Mouse (Mus musculus): Measurements from ENCODE around the gene Vmn1r235. TPM values are rescaled to one million over a fixed set of nuclear protein-coding genes. Genes with fewer than 3 reads are reported as not detected.
"Not testable (repeated sequence)": the region's sequence is repeated elsewhere in the genome, so short reads cannot be mapped to it uniquely, and the experiment has no call there.

Gene Vmn1r235
- polyA plus RNA-seq (2015; fragmentation: Nextera tagmentation; extraction: Ambion mirVana) = not detected in 2 replicates

GRCm38 (mm10) chr17:21256111-21256510 lies at the start of gene Vmn1r235:
Gene Vmn1r235 (plus strand): TSS chr17:21256411.
- Histone ChIP-seq H3K27ac (no peak within 1 kb of the TSS), H3K4me1 (no peaks in the 10 kb centered on the region), H3K36me3 (no peaks in the 10 kb centered on the region), H3K9me3 (no peaks in the 10 kb centered on the region; the same call in none of the 2 replicates), H3K27me3 (no peaks in the 10 kb centered on the region), H3K4me3 (no peak within 1 kb of the TSS), H3K9ac (no peak within 1 kb of the TSS), H3K4me2 (no peak within 1 kb of the TSS)
- ATAC-seq (ENCODE audit: insufficient number of reproducible peaks, insufficient read depth, low FRiP score, low TSS enrichment, low read depth) = no peak

- not testable (repeated sequence) for H3K9ac ChIP-seq; ATAC-seq (ENCODE audit: insufficient number of reproducible peaks, insufficient read depth, low FRiP score, low TSS enrichment, low read depth); H3K36me3 ChIP-seq; H3K27me3 ChIP-seq; H3K4me2 ChIP-seq; H3K9me3 ChIP-seq; H3K4me3 ChIP-seq; H3K27ac ChIP-seq; H3K4me1 ChIP-seq
- whole genome bisulfite sequencing = 96% methylated on average over 1 of the region's 1 CpGs
Observed at GRCm38 (mm10) chr17:21211081-21211480, 45.1 kb upstream of the Vmn1r235 start.

- Histone ChIP-seq H3K9me3 (no peaks in the 10 kb centered on the region), H3K36me3 (no peaks in the 10 kb centered on the region), H3K4me1 (no peaks in the 10 kb centered on the region), H3K4me2 (no peak within 1 kb of the TSS), H3K9ac (no peak within 1 kb of the TSS), H3K27ac (no peak within 1 kb of the TSS), H3K4me3 (no peak within 1 kb of the TSS), H3K27me3 (no peaks in the 10 kb centered on the region)
- WGBS = 71% methylated on average over 1 of the region's 1 CpGs
- ATAC-seq (ENCODE audit: insufficient number of reproducible peaks, insufficient read depth, low FRiP score, low TSS enrichment, low read depth) = no peak
Observed at GRCm38 (mm10) chr17:21225787-21226186, 30.4 kb upstream of the Vmn1r235 start, which contains the start of gene Vmn1r234. Gene Vmn1r234 (plus strand): TSS chr17:21226087.

DNA sequence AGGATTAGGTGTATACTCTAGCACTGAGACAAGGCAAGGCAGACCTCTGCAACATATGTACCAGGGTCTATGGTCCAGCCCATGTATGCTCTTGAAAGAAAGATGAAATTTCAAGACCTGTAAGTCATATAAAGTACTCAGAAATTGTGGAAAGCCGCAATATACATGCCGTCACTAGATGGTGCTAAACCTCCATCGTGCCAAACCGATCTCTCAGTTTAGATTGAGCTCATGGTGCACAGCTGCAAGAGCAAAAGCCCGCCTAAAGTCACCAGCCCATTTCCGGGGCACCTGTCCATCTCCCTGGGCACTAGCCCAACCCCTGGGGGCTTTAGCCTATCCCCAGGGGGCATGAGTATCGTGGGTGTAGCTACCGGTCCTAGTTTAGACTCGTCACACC lies 24.6 kb upstream of the Vmn1r235 start:
- no peaks in the 10 kb centered on the region for H3K27me3 ChIP-seq
- H3K36me3 ChIP-seq = no peaks in the 10 kb centered on the region
- ATAC-seq (ENCODE audit: insufficient number of reproducible peaks, insufficient read depth, low FRiP score, low TSS enrichment, low read depth) = no peak
- no peak overlapping the region for H3K27ac ChIP-seq
- no peak overlapping the region for H3K4me2 ChIP-seq
- H3K4me1 ChIP-seq = no peaks in the 10 kb centered on the region
- WGBS = 26% methylated on average over 9 of the region's 9 CpGs
- H3K9ac ChIP-seq = no peak overlapping the region
- no peak overlapping the region for H3K4me3 ChIP-seq
- H3K9me3 ChIP-seq = 0 out of 2 replicates have a peak, but pooled peaks cover 3% of the 10 kb centered on the region

- Histone ChIP-seq H3K27ac (no peak overlapping the region), H3K36me3 (no peaks in the 10 kb centered on the region), H3K9ac (no peak overlapping the region), H3K4me2 (no peak overlapping the region), H3K4me3 (no peak overlapping the region), H3K27me3 (no peaks in the 10 kb centered on the region), H3K4me1 (no peaks in the 10 kb centered on the region), H3K9me3 (no peaks in the 10 kb centered on the region)
- WGBS = 11% methylated on average over 4 of the region's 4 CpGs
- ATAC-seq (ENCODE audit: insufficient number of reproducible peaks, insufficient read depth, low FRiP score, low TSS enrichment, low read depth) = no peak
Observed at GRCm38 (mm10) chr17:21272103-21272502, 15.9 kb downstream of the Vmn1r235 start.

DNA sequence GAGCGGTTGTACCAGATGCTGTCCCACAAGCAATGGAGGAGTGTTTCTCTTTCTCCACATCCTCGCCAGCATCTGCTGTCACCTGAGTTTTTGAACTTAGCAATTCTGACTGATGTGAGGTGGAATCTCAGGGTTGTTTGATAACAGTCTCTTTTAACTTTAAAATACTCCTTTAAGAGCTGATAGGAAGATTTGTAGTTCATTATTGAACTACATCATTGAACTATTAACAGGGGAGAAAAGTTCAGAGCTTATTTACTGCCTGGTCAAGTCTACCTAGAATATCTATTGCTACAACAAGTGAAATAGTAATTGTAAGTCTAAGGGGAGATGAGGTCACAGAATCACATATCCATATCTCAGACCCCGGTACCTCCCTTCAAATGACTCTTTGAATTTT lies 26.4 kb downstream of the Vmn1r235 start, which contains the start of gene Vmn1r236:
TSS of gene Vmn1r236 (plus strand) at position 301 of the 400 bp plus-strand sequence.
- H3K4me1 ChIP-seq = no peaks in the 10 kb centered on the region
- H3K36me3 ChIP-seq = no peaks in the 10 kb centered on the region
- no peak within 1 kb of the TSS for H3K9ac ChIP-seq
- 78% methylated on average over 3 of the region's 3 CpGs for WGBS
- H3K9me3 ChIP-seq = no peaks in the 10 kb centered on the region
- ATAC-seq (ENCODE audit: insufficient number of reproducible peaks, insufficient read depth, low FRiP score, low TSS enrichment, low read depth) = no peak
- no peak within 1 kb of the TSS for H3K4me2 ChIP-seq
- no peak within 1 kb of the TSS for H3K27ac ChIP-seq
- H3K27me3 ChIP-seq = no peaks in the 10 kb centered on the region
- no peak within 1 kb of the TSS for H3K4me3 ChIP-seq

- H3K4me2 ChIP-seq = no peak overlapping the region
- no peak overlapping the region for H3K27ac ChIP-seq
- H3K9me3 ChIP-seq = no peaks in the 10 kb centered on the region
- H3K36me3 ChIP-seq = no peaks in the 10 kb centered on the region
- H3K4me3 ChIP-seq = no peak overlapping the region
- H3K9ac ChIP-seq = no peak overlapping the region
- no peak for ATAC-seq (ENCODE audit: insufficient number of reproducible peaks, insufficient read depth, low FRiP score, low TSS enrichment, low read depth)
- no peaks in the 10 kb centered on the region for H3K27me3 ChIP-seq
- H3K4me1 ChIP-seq = no peaks in the 10 kb centered on the region
Observed at GRCm38 (mm10) chr17:21284395-21284794, 28.2 kb downstream of the Vmn1r235 start.

- Histone ChIP-seq H3K9me3 (no peaks in the 10 kb centered on the region), H3K4me2 (no peak overlapping the region), H3K27ac (no peak overlapping the region), H3K4me3 (no peak overlapping the region), H3K9ac (no peak overlapping the region), H3K4me1 (no peaks in the 10 kb centered on the region), H3K27me3 (no peaks in the 10 kb centered on the region), H3K36me3 (no peaks in the 10 kb centered on the region)
- ATAC-seq (ENCODE audit: insufficient number of reproducible peaks, insufficient read depth, low FRiP score, low TSS enrichment, low read depth) = no peak
Observed at GRCm38 (mm10) chr17:21289695-21290094, 33.5 kb downstream of the Vmn1r235 start.

DNA sequence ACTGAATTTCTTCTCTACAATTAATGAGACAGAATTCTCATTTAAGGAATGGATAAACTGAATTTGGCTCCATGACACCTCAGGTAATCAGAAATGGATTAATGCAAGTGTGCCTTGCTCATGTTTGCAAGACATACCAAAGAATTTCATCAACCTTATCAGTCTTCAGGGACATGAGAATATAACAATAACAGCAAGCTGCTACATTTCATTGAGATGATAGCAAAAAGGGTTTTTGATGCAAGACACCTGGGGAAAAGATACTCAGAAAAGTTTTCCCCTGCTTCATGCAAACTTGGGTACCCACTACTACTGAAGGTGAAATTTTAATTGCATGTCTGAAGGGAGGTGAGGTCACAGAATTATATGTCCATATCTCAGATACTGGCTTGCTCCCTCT lies 55.4 kb downstream of the Vmn1r235 start, which contains the start of gene Vmn1r237:
TSS of gene Vmn1r237 (plus strand) at position 301 of the 400 bp plus-strand sequence.
- no peak for ATAC-seq (ENCODE audit: insufficient number of reproducible peaks, insufficient read depth, low FRiP score, low TSS enrichment, low read depth)
- H3K9ac ChIP-seq = no peak within 1 kb of the TSS

More for the DNA sequence above, 55.4 kb downstream of the Vmn1r235 start, which contains the start of gene Vmn1r237:
- no peaks in the 10 kb centered on the region for H3K9me3 ChIP-seq
- no peak within 1 kb of the TSS for H3K4me2 ChIP-seq
- H3K27ac ChIP-seq = no peak within 1 kb of the TSS
- H3K4me3 ChIP-seq = no peak within 1 kb of the TSS
- no peaks in the 10 kb centered on the region for H3K27me3 ChIP-seq
- no peaks in the 10 kb centered on the region for H3K4me1 ChIP-seq
- H3K36me3 ChIP-seq = no peaks in the 10 kb centered on the region

Small RNA genes lying within 50 kb of the gene (microRNA-seq; reads per million reads assigned to microRNA genes)
- not detected for gene Gm26384

Other genes with a start within 250 kb of the Vmn1r235 start
- gene Zfp160, start 247.5 kb upstream of the Vmn1r235 start, polyA plus RNA-seq (2015; fragmentation: Nextera tagmentation; extraction: Ambion mirVana) = 17.8 and 23.0 TPM in 2 replicates
- gene Vmn1r234, start 30.3 kb upstream of the Vmn1r235 start, polyA plus RNA-seq (2015; fragmentation: Nextera tagmentation; extraction: Ambion mirVana) = not detected in 2 replicates
- not detected in 2 replicates for gene Vmn1r236, start 26.5 kb downstream of the Vmn1r235 start, polyA plus RNA-seq (2015; fragmentation: Nextera tagmentation; extraction: Ambion mirVana)
- gene Vmn1r237, start 55.5 kb downstream of the Vmn1r235 start, polyA plus RNA-seq (2015; fragmentation: Nextera tagmentation; extraction: Ambion mirVana) = not detected in 2 replicates
- 3.8 and 5.0 TPM in 2 replicates for gene Zfp677, start 127.3 kb downstream of the Vmn1r235 start, polyA plus RNA-seq (2015; fragmentation: Nextera tagmentation; extraction: Ambion mirVana)
- gene Zfp54, start 166.8 kb downstream of the Vmn1r235 start, polyA plus RNA-seq (2015; fragmentation: Nextera tagmentation; extraction: Ambion mirVana) = 3.4 TPM in 2 replicates
- 15.0 and 16.3 TPM in 2 replicates for gene Zfp51, start 194.0 kb downstream of the Vmn1r235 start, polyA plus RNA-seq (2015; fragmentation: Nextera tagmentation; extraction: Ambion mirVana)
- 9.5 and 10.5 TPM in 2 replicates for gene Zfp53, start 232.6 kb downstream of the Vmn1r235 start, polyA plus RNA-seq (2015; fragmentation: Nextera tagmentation; extraction: Ambion mirVana)